Mouse (Mus musculus) hindbrain, embryonic 15.5 days (tissue): Measurements from ENCODE around the gene Gm43517. TPM values are rescaled to one million over a fixed set of nuclear protein-coding genes. Genes with fewer than 3 reads are reported as not detected.

ENCODE experiments used
- polyA plus RNA-seq: library from polyadenylated mRNA; unstranded; fragments of >200 nt; fragmentation: Nextera tagmentation; extraction: Ambion mirVana; gene quantifications from 2 replicates; pipeline ENCODE4 v1.2.1, GENCODE M21; 2015

Gene Gm43517
- polyA plus RNA-seq, 1 experiment from 2014 or later: not detected

Other genes with a start within 250 kb of the Gm43517 start
- gene Foxg1, start 2.5 kb upstream of the Gm43517 start, polyA plus RNA-seq: 0.88 TPM in 1 of 2 replicates, not detected in the other